Mouse (Mus musculus) heart, postnatal 0 days (tissue): ENCODE measurements at regions not wholly inside any gene's neighbourhood (a gene's known extent, or its start where the extent isn't known, plus 50 kb on each side); places are given as distances from the start of the nearest gene placed in this dataset.

Experiments used
- CTCF ChIP-seq: IDR thresholded peaks from 2 replicates; pipeline ENCODE4 v1.5.1; 2016; ENCODE audit warnings: antibody characterized with exemption, control low read depth, low read depth
- EP300 ChIP-seq: IDR thresholded peaks from 2 replicates; pipeline ENCODE4 v1.6.1; 2016; ENCODE audit warnings: antibody characterized with exemption, low read depth

DNA sequence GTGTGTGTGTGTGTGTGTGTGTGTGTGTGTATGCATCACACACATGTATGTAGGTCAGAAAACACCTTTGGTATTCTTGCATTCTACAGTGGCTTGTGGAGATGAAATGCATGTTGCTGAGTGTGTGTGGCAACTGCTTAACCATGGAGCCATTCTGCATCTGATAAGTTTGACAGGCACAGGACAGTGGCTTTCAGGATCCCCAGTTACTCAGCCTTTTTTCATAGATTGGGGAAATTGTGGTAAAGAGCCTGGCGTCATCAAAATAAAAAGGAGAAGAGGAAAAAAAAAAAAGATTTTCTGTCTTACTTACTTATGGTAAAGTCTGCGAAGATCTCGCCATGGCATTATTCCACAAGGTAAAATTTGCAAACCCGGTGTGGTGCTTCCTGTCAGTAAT, 53.6 kb upstream of the Fbxo11 start:
- no peak for TF ChIP-seq CTCF
- TF ChIP-seq EP300 = no peak
